Mouse (Mus musculus) E14TG2a.4 (cell line): ENCODE measurements around the gene Nemp2.

Experiments used
- CTCF ChIP-seq: conservative IDR thresholded peaks from 2 replicates; pipeline ENCODE4 v1.5.1; 2014; ENCODE audit warnings: low read length
- NANOG ChIP-seq: IDR thresholded peaks from 2 replicates; pipeline ENCODE4 v1.6.1; 2014; ENCODE audit warnings: borderline replicate concordance, low read length, mixed read lengths
- POU5F1 ChIP-seq: IDR thresholded peaks from 2 replicates; pipeline ENCODE4 v1.6.1; 2014; ENCODE audit warnings: low read length, borderline replicate concordance

DNA sequence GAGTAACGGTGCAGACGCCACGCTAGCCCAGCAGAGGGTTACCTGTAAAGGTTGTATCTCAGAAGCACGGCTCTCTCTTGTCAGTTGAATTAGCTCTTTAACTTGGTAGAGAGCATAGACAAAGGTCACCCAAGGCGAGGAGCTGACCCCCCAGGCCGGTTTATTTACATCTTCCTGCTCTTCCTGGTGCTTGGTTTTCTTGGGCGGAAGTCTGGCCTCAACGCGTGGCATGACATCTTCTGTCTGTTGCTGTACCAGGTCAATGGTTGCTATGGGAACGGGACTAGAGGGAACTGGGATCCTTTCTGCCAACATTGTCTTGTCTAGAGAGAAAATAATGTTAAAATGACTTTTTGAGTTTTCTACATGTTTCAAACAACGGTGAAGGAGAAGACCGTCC is 30.3 kb downstream of the Nemp2 start:
- TF ChIP-seq CTCF (no peak), POU5F1 (no peak), NANOG (no peak)
